Mouse (Mus musculus) intestine, embryonic 15.5 days (tissue): Measurements from ENCODE around the gene Emp2. TPM values are rescaled to one million over a fixed set of nuclear protein-coding genes. Genes with fewer than 3 reads are reported as not detected.
A peak's percentile ranks its signal among the peaks of the same experiment; 100 is the strongest.
"Not testable (repeated sequence)": the region's sequence is repeated elsewhere in the genome, so short reads cannot be mapped to it uniquely, and the experiment has no call there.

Experiments
- ATAC-seq: fragments of 200-750 bp; cut with Nextera tagmentation; 2 replicates; pipeline ENCODE4 v1.8.0; 2017; ENCODE audit warnings: moderate TSS enrichment, moderate library complexity
- H3K27ac ChIP-seq: fragments of 300-500 bp; sonication (generic); 2 replicates; pipeline ENCODE4 v1.5.1; 2015; ENCODE audit warnings: mild to moderate bottlenecking, inconsistent platforms
- H3K27me3 ChIP-seq: fragments of 300-500 bp; sonication (generic); replicated peaks from 2 replicates; pipeline ENCODE4 v1.6.1; 2015; ENCODE audit warnings: inconsistent platforms
- H3K36me3 ChIP-seq: fragments of 300-500 bp; sonication (generic); 2 replicates; pipeline ENCODE4 v1.6.1; 2015; ENCODE audit warnings: inconsistent platforms
- H3K4me1 ChIP-seq: fragments of 300-500 bp; sonication (generic); replicated peaks from 2 replicates; pipeline ENCODE4 v1.6.1; 2015; ENCODE audit warnings: inconsistent platforms
- H3K4me2 ChIP-seq: fragments of 300-500 bp; sonication (generic); replicated peaks from 2 replicates; pipeline ENCODE4 v1.6.1; 2015; ENCODE audit warnings: mild to moderate bottlenecking, inconsistent platforms
- H3K4me3 ChIP-seq: fragments of 300-500 bp; sonication (generic); replicated peaks from 2 replicates; pipeline ENCODE4 v1.5.1; 2015; ENCODE audit warnings: inconsistent platforms
- H3K9ac ChIP-seq: fragments of 300-500 bp; sonication (generic); 2 replicates; pipeline ENCODE4 v1.6.1; 2015; ENCODE audit warnings: inconsistent platforms
- H3K9me3 ChIP-seq: fragments of 300-500 bp; sonication (generic); 2 replicates; pipeline ENCODE4 v1.6.1; 2016; ENCODE audit warnings: inconsistent platforms
- WGBS: fragments of 180-500 bp; shearing (Covaris S2); methylation state at CpG from one replicate; pipeline ENCODE4 v1.1.7; 2015; 5-methylcytosine and 5-hydroxymethylcytosine counted together
- polyA plus RNA-seq: library from polyadenylated mRNA; unstranded; fragments of >200 nt; fragmentation: Nextera tagmentation; extraction: Ambion mirVana; gene quantifications from 2 replicates; pipeline ENCODE4 v1.2.1, GENCODE M21; 2015

Gene Emp2
- polyA plus RNA-seq, 1 experiment from 2014 or later, result 20.0 TPM

DNA sequence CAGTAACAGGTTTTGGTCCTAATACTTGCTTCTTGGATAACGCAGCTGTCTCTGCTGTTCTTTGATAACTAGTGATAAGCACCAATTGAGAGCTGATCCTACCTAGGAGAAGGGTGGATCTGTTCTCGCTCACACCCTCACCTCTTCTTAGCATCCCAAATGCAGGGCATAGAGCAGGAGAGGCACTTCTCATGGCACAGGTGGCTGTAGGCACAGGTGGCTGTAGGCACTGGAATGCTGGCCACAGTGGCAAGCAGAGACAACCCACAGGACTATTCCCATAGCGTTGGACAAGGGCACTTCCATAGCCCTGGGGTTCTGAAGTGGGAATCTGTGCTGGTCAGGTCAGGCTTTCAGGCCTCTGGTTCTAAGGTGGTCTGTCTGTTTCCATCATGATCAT is 31.9 kb downstream of the Emp2 start:
- Histone ChIP-seq H3K27me3 (no peaks in the 10 kb centered on the region), H3K36me3 (no peaks in the 10 kb centered on the region), H3K4me1 (no peaks in the 10 kb centered on the region), H3K27ac (no peak overlapping the region), H3K4me3 (no peak overlapping the region), H3K4me2 (no peak overlapping the region), H3K9ac (no peak overlapping the region), H3K9me3 (no peaks in the 10 kb centered on the region)
- WGBS, result 75% methylated on average over 3 of the region's 3 CpGs
- ATAC-seq, result no peak

DNA sequence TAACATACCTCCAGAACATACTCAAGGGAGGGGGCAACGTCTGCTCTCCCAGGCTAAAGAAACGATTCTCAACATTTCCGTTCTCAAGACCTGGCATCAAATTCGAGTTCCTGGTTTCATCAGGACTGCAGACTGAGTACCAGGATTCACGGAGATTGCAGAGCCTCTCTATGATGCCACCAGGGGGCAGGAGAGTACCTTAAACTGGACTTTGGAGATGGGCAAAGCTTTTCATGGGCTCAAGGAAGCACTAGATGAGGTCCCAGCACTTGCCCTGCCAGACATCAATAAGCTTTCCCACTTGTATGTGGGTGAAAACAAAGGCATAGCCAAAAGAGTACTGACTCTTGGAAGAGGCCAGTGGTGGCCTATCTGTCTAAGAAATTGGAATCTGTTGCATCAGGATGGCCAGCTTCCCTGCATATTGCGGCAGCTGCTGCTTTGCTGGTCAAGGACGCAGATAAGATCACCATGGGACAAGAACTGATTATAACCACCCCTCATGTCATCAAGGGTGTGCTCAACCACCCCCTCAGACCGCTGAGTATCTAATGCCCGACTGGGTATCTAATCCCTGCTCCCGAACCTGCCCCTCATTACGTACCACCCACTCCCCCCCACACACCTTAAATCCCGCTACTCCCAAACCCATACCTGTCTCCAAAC is 33.3 kb downstream of the Emp2 start:
- WGBS, result 45% methylated on average over 12 of the region's 12 CpGs
- Histone ChIP-seq H3K4me3 (no peak overlapping the region), H3K36me3 (no peaks in the 10 kb centered on the region), H3K4me1 (no peaks in the 10 kb centered on the region), H3K9me3 (no peaks in the 10 kb centered on the region), H3K27ac (no peak overlapping the region), H3K27me3 (no peaks in the 10 kb centered on the region), H3K4me2 (no peak overlapping the region), H3K9ac (no peak overlapping the region)
- ATAC-seq, result peak; percentile 76

DNA sequence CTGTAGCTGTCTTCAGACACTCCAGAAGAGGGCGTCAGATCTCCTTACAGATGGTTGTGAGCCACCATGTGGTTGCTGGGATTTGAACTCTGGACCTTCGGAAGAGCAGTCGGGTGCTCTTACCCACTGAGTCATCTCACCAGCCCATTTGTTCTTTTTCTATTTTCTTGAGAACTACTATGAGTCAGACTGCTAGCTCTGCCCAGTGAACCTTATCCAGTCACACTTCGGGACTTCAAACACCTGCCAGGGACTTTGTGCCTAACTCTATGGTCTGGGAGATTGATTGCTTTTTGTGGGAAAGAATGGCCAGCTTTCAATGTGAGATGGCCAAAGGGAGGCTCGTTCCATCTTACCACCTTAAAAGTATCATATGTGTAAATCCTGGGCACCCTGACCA is 37.0 kb downstream of the Emp2 start:
- WGBS, result 78% methylated on average over 5 of the region's 5 CpGs
- H3K36me3 ChIP-seq, ATAC-seq, H3K27me3 ChIP-seq, H3K9ac ChIP-seq, H3K4me1 ChIP-seq, H3K27ac ChIP-seq, H3K4me3 ChIP-seq, H3K9me3 ChIP-seq, H3K4me2 ChIP-seq: not testable (repeated sequence)

DNA sequence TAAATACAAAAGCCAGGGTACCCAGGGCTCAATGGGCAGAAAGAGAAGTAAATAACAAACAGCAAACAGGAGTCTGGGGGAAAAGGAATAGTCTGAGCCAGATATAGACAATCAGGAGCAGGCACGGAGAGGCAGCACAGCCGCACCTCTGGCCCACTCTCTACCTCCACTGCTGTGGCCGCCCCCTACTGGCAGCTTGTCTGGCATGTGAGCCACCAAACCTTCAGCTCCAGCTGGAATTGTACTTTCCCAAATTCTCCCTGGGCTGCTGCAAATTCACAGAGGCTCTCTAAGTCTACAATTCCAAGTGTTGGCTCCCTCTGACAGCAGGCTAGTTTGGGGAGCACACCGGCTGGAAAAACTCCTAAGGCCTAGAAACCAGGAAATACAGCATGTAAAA is 39.3 kb downstream of the Emp2 start:
- H3K9me3 ChIP-seq, result no peaks in the 10 kb centered on the region
- H3K9ac ChIP-seq, result no peak overlapping the region
- ATAC-seq, result no peak
- H3K4me1 ChIP-seq, result no peaks in the 10 kb centered on the region
- no peak overlapping the region for H3K4me3 ChIP-seq
- no peaks in the 10 kb centered on the region for H3K27me3 ChIP-seq
- H3K27ac ChIP-seq, result no peak overlapping the region
- 65% methylated on average over 4 of the region's 4 CpGs for WGBS
- H3K36me3 ChIP-seq, result no peaks in the 10 kb centered on the region
- no peak overlapping the region for H3K4me2 ChIP-seq

DNA sequence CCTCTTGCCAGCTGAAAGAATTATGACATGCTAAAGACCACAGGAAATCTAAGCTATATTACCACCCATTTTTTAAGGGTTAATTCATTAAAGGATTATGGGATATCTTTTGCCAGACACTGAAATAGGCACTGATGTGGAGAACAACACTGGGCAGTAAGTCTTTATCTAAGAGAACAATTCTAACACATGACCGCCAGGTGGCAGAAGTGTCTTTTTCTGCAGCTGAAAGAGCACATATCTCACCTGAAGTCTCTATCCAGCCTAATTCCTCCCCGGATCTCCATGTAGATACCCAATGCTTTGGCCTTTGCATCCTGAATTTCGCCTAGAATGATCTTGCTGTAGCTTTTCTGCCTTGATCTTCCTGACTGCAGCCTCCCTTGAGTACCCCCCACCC is 41.5 kb downstream of the Emp2 start:
- no peak for ATAC-seq

DNA sequence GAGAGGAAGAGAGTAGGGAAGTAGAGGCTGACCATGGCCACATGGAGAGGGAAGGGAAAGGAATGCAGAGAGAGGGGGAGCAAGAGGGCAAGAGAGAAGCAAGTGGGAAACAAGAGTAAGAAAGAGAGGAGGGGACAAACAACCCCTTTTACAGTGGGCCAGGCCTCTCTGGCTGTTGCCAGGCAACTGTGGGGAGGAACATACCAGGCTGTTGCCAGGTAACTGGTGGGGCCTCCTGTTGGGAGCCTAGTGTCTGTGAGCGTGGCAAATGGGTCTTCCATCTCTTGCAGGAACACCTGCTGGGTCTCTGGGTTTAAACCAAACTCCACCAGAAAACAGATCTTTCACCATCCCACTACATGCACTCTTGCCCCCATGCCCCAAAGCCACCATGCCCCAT is 59.8 kb downstream of the Emp2 start:
- H3K4me2 ChIP-seq, result no peak overlapping the region
- no peaks in the 10 kb centered on the region for H3K36me3 ChIP-seq
- no peak for ATAC-seq
- WGBS, result 54% methylated on average over 1 of the region's 1 CpGs
- no peaks in the 10 kb centered on the region for H3K27me3 ChIP-seq
- no peak overlapping the region for H3K9ac ChIP-seq
- H3K4me1 ChIP-seq, result no peaks in the 10 kb centered on the region
- no peak overlapping the region for H3K27ac ChIP-seq
- no peaks in the 10 kb centered on the region for H3K9me3 ChIP-seq
- no peak overlapping the region for H3K4me3 ChIP-seq

More for the DNA sequence above, 41.5 kb downstream of the Emp2 start:
- Histone ChIP-seq H3K27me3 (no peaks in the 10 kb centered on the region), H3K36me3 (no peaks in the 10 kb centered on the region), H3K4me3 (no peak overlapping the region), H3K4me1 (no peaks in the 10 kb centered on the region), H3K4me2 (no peak overlapping the region), H3K27ac (no peak overlapping the region), H3K9me3 (no peaks in the 10 kb centered on the region), H3K9ac (no peak overlapping the region)
- 23% methylated on average over 3 of the region's 3 CpGs for WGBS

DNA sequence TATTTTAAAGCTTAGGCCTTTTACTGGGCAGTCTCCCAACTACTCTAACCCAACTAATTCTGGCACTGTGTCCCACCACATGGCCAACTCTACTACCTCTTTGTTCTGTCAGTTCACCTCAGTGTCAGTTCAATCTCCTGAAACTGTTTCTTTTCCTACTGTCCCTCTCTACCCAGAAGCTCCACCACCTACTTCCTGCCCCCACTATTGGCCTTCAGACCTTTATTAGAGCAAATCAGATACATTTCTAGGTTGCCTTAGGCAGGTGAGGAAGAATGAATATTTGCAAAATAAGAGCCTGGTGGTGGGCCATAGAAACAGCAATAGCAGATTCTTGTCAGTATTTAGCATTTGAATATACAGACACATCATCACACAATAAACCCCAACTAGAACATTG is 77.2 kb downstream of the Emp2 start:
- no peak for ATAC-seq
- H3K4me2 ChIP-seq, result no peak overlapping the region
- no peaks in the 10 kb centered on the region for H3K9me3 ChIP-seq
- H3K4me3 ChIP-seq, result no peak overlapping the region
- no peaks in the 10 kb centered on the region for H3K4me1 ChIP-seq
- no peaks in the 10 kb centered on the region for H3K36me3 ChIP-seq
- H3K27me3 ChIP-seq, result no peaks in the 10 kb centered on the region
- no peak overlapping the region for H3K9ac ChIP-seq
- no peak overlapping the region for H3K27ac ChIP-seq

Other genes with a start within 250 kb of the Emp2 start
- not detected in 2 replicates for gene Rpl39l, start 143.7 kb downstream of the Emp2 start, polyA plus RNA-seq
- gene Atf7ip2, start 121.3 kb downstream of the Emp2 start, polyA plus RNA-seq, result 0.83 and 0.93 TPM in 2 replicates
- 0.15 and 0.25 TPM in 2 replicates for gene Tekt5, start 81.5 kb upstream of the Emp2 start, polyA plus RNA-seq
- gene Nubp1, start 98.0 kb upstream of the Emp2 start, polyA plus RNA-seq, result 55.4 and 56.6 TPM in 2 replicates
- gene Tvp23a, start 133.4 kb upstream of the Emp2 start, polyA plus RNA-seq, result 7.1 and 9.0 TPM in 2 replicates
- gene Ciita, start 166.1 kb upstream of the Emp2 start, polyA plus RNA-seq, result 0.37 and 0.41 TPM in 2 replicates
- gene Dexi, start 229.1 kb upstream of the Emp2 start, polyA plus RNA-seq, result 14.1 and 14.7 TPM in 2 replicates
- 26.8 and 27.2 TPM in 2 replicates for gene Clec16a, start 231.4 kb upstream of the Emp2 start, polyA plus RNA-seq